Mouse (Mus musculus) forebrain, embryonic 13.5 days (tissue): ENCODE results near the gene Supt7l. TPM values are rescaled to one million over a fixed set of nuclear protein-coding genes. Genes with fewer than 3 reads are reported as not detected.

Source experiments
- ATAC-seq: fragments of 200-750 bp; cut with Nextera tagmentation; 2 replicates; pipeline ENCODE4 v1.8.0; 2017
- H3K27ac ChIP-seq: fragments of 300-500 bp; sonication (generic); 2 replicates; pipeline ENCODE4 v1.5.1; 2015; ENCODE audit warnings: inconsistent platforms, mild to moderate bottlenecking, moderate library complexity
- H3K27me3 ChIP-seq: fragments of 300-500 bp; sonication (generic); 2 replicates; pipeline ENCODE4 v1.6.1; 2015; ENCODE audit warnings: mild to moderate bottlenecking, inconsistent platforms
- H3K36me3 ChIP-seq: fragments of 300-500 bp; sonication (generic); 2 replicates; pipeline ENCODE4 v1.6.1; 2015; ENCODE audit warnings: mild to moderate bottlenecking, inconsistent platforms; ENCODE audit not compliant: poor library complexity, severe bottlenecking
- H3K4me1 ChIP-seq: fragments of 300-500 bp; sonication (generic); 2 replicates; pipeline ENCODE4 v1.6.1; 2015; ENCODE audit warnings: inconsistent platforms
- H3K4me2 ChIP-seq: fragments of 300-500 bp; sonication (generic); 2 replicates; pipeline ENCODE4 v1.6.1; 2015; ENCODE audit warnings: inconsistent platforms, mild to moderate bottlenecking, moderate library complexity
- H3K4me3 ChIP-seq: fragments of 300-500 bp; sonication (generic); 2 replicates; pipeline ENCODE4 v1.5.1; 2015; ENCODE audit warnings: mild to moderate bottlenecking, inconsistent platforms
- H3K9ac ChIP-seq: fragments of 300-500 bp; sonication (generic); 2 replicates; pipeline ENCODE4 v1.6.1; 2015; ENCODE audit warnings: mild to moderate bottlenecking, inconsistent platforms
- H3K9me3 ChIP-seq: fragments of 300-500 bp; sonication (generic); replicated peaks from 2 replicates; pipeline ENCODE4 v1.6.1; 2016; ENCODE audit warnings: inconsistent platforms
- WGBS: fragments of 180-500 bp; shearing (Covaris S2); methylation state at CpG from one replicate; pipeline ENCODE4 v1.1.7; 2015; 5-methylcytosine and 5-hydroxymethylcytosine counted together
- polyA plus RNA-seq: library from polyadenylated mRNA; unstranded; fragments of >200 nt; fragmentation: Nextera tagmentation; extraction: Ambion mirVana; gene quantifications from 2 replicates; pipeline ENCODE4 v1.2.1, GENCODE M21; 2015

Gene Supt7l
- polyA plus RNA-seq, 1 experiment from 2014 or later, result 28.2 TPM

GRCm38 (mm10) chr5:31487889-31488288, 39.7 kb downstream of the Supt7l start:
- 99% methylated on average over 3 of the region's 3 CpGs for WGBS
- Histone ChIP-seq H3K27ac (no peak overlapping the region), H3K9ac (no peak overlapping the region), H3K36me3 (peaks cover 2% of the 10 kb centered on the region; the same call in 1 of the 2 replicates), H3K4me1 (no peaks in the 10 kb centered on the region), H3K27me3 (no peaks in the 10 kb centered on the region), H3K9me3 (no peaks in the 10 kb centered on the region), H3K4me3 (no peak overlapping the region), H3K4me2 (no peak overlapping the region)
- no peak for ATAC-seq

GRCm38 (mm10) chr5:31485440-31485839, 42.2 kb downstream of the Supt7l start, which contains the start of gene 4930548H24Rik:
Gene 4930548H24Rik (plus strand): TSS chr5:31485740.
- WGBS, result 96% methylated on average over 3 of the region's 3 CpGs
- no peak for ATAC-seq
- H3K36me3 ChIP-seq, result peaks cover 25% of the 10 kb centered on the region
- no peak within 1 kb of the TSS for H3K9ac ChIP-seq
- no peaks in the 10 kb centered on the region for H3K27me3 ChIP-seq
- no peak within 1 kb of the TSS for H3K4me3 ChIP-seq
- H3K27ac ChIP-seq, result no peak within 1 kb of the TSS
- H3K4me2 ChIP-seq, result no peak within 1 kb of the TSS
- no peaks in the 10 kb centered on the region for H3K4me1 ChIP-seq
- no peaks in the 10 kb centered on the region for H3K9me3 ChIP-seq

- Histone ChIP-seq H3K9ac (no peak overlapping the region), H3K4me2 (no peak overlapping the region), H3K4me1 (no peaks in the 10 kb centered on the region), H3K27ac (no peak overlapping the region), H3K4me3 (no peak overlapping the region), H3K36me3 (peaks cover 74% of the 10 kb centered on the region), H3K9me3 (no peaks in the 10 kb centered on the region), H3K27me3 (no peaks in the 10 kb centered on the region)
- ATAC-seq, result no peak
- WGBS, result 93% methylated on average over 4 of the region's 4 CpGs
Observed at GRCm38 (mm10) chr5:31480536-31480935, 47.1 kb downstream of the Supt7l start.

- Histone ChIP-seq H3K27ac (no peak overlapping the region), H3K9ac (no peak overlapping the region), H3K36me3 (peaks cover 95% of the 10 kb centered on the region), H3K4me3 (no peak overlapping the region), H3K27me3 (no peaks in the 10 kb centered on the region), H3K9me3 (no peaks in the 10 kb centered on the region), H3K4me2 (no peak overlapping the region), H3K4me1 (no peaks in the 10 kb centered on the region)
- ATAC-seq, result no peak
- WGBS, result 63% methylated on average over 7 of the region's 7 CpGs
Observed at GRCm38 (mm10) chr5:31470334-31470733, 57.3 kb downstream of the Supt7l start.

- Histone ChIP-seq H3K27ac (no peak overlapping the region), H3K4me3 (no peak overlapping the region), H3K36me3 (peaks cover 91% of the 10 kb centered on the region), H3K27me3 (no peaks in the 10 kb centered on the region), H3K4me1 (no peaks in the 10 kb centered on the region), H3K9me3 (no peaks in the 10 kb centered on the region), H3K9ac (no peak overlapping the region), H3K4me2 (no peak overlapping the region)
- 94% methylated on average over 6 of the region's 6 CpGs for WGBS
- no peak for ATAC-seq
Observed at GRCm38 (mm10) chr5:31469711-31470110, 57.9 kb downstream of the Supt7l start.

- no peaks in the 10 kb centered on the region for H3K4me1 ChIP-seq
- H3K4me3 ChIP-seq, result no peak overlapping the region
- peaks cover 73% of the 10 kb centered on the region for H3K36me3 ChIP-seq
- ATAC-seq, result no peak
- WGBS, result 94% methylated on average over 3 of the region's 3 CpGs
- H3K9me3 ChIP-seq, result no peaks in the 10 kb centered on the region
- no peak overlapping the region for H3K27ac ChIP-seq
- H3K27me3 ChIP-seq, result no peaks in the 10 kb centered on the region
- H3K4me2 ChIP-seq, result no peak overlapping the region
- H3K9ac ChIP-seq, result no peak overlapping the region
Observed at GRCm38 (mm10) chr5:31467798-31468197, 59.8 kb downstream of the Supt7l start.

Other genes starting within 250 kb of the Supt7l start
- gene Ift172, start 236.7 kb downstream of the Supt7l start, polyA plus RNA-seq, result 29.6 and 38.5 TPM in 2 replicates
- gene Fndc4, start 231.7 kb downstream of the Supt7l start, polyA plus RNA-seq, result 62.1 and 66.7 TPM in 2 replicates
- 0.12 and 0.16 TPM in 2 replicates for gene Gckr, start 230.4 kb downstream of the Supt7l start, polyA plus RNA-seq
- 94.8 and 106 TPM in 2 replicates for gene Zfp512, start 75.4 kb downstream of the Supt7l start, polyA plus RNA-seq
- 0.14 and 0.18 TPM in 2 replicates for gene 4930548H24Rik, start 42.1 kb downstream of the Supt7l start, polyA plus RNA-seq
- 75.4 and 89.8 TPM in 2 replicates for gene Gpn1, start 33.1 kb downstream of the Supt7l start, polyA plus RNA-seq
- gene Slc4a1ap, start 812 bp downstream of the Supt7l start, polyA plus RNA-seq, result 33.8 and 34.4 TPM in 2 replicates
- gene Mrpl33, start 69.1 kb upstream of the Supt7l start, polyA plus RNA-seq, result 239 and 254 TPM in 2 replicates
- gene Rbks, start 169.8 kb upstream of the Supt7l start, polyA plus RNA-seq, result 2.1 and 2.5 TPM in 2 replicates
- 53.5 and 54.6 TPM in 2 replicates for gene Babam2, start 169.9 kb upstream of the Supt7l start, polyA plus RNA-seq